Mouse (Mus musculus) forebrain, embryonic 11.5 days (tissue): ENCODE data around the gene Vangl2. TPM values are rescaled to one million over a fixed set of nuclear protein-coding genes. Genes with fewer than 3 reads are reported as not detected.

Source experiments
- ATAC-seq: fragments of 200-750 bp; cut with Nextera tagmentation; replicated peaks from 2 replicates; pipeline ENCODE4 v1.8.0; 2017; ENCODE audit warnings: moderate TSS enrichment; ENCODE audit not compliant: low FRiP score
- DNase-seq: peaks from one replicate; pipeline ENCODE4 v3.0.0-alpha.2; 2017; ENCODE audit warnings: low spot score
- H3K27ac ChIP-seq: fragments of 300-500 bp; sonication (generic); 2 replicates; pipeline ENCODE4 v1.5.1; 2014; ENCODE audit warnings: low read depth, low read length
- H3K27me3 ChIP-seq: fragments of 300-500 bp; sonication (generic); 2 replicates; pipeline ENCODE4 v1.6.1; 2014; ENCODE audit warnings: mild to moderate bottlenecking, low read length, mixed read lengths; ENCODE audit not compliant: control insufficient read depth, insufficient read depth
- H3K36me3 ChIP-seq: fragments of 300-500 bp; sonication (generic); 2 replicates; pipeline ENCODE4 v1.6.1; 2014; ENCODE audit warnings: mild to moderate bottlenecking, low read length, moderate library complexity, mixed read lengths; ENCODE audit not compliant: control insufficient read depth, insufficient read depth
- H3K4me1 ChIP-seq: fragments of 300-500 bp; sonication (generic); replicated peaks from 2 replicates; pipeline ENCODE4 v1.6.1; 2014; ENCODE audit warnings: low read length, mixed read lengths; ENCODE audit not compliant: control insufficient read depth, insufficient read depth
- H3K4me2 ChIP-seq: fragments of 300-500 bp; sonication (generic); 2 replicates; pipeline ENCODE4 v1.6.1; 2014; ENCODE audit warnings: low read depth, mild to moderate bottlenecking, low read length, moderate library complexity, mixed read lengths; ENCODE audit not compliant: severe bottlenecking
- H3K4me3 ChIP-seq: fragments of 300-500 bp; sonication (generic); 2 replicates; pipeline ENCODE4 v1.5.1; 2014; ENCODE audit warnings: low read depth, low read length
- H3K9ac ChIP-seq: fragments of 300-500 bp; sonication (generic); 2 replicates; pipeline ENCODE4 v1.6.1; 2014; ENCODE audit warnings: low read length
- H3K9me3 ChIP-seq: fragments of 300-500 bp; sonication (generic); 2 replicates; pipeline ENCODE4 v1.6.1; 2016; ENCODE audit warnings: low read length, mixed read lengths; ENCODE audit not compliant: control insufficient read depth
- WGBS: fragments of 180-500 bp; shearing (Covaris S2); extraction: QIAGEN DNeasy Blood & Tissue Kit; methylation state at CpG from one replicate; pipeline ENCODE4 v1.1.7; 2014; 5-methylcytosine and 5-hydroxymethylcytosine counted together
- polyA plus RNA-seq: library from polyadenylated mRNA; unstranded; fragments of >200 nt; fragmentation: Nextera tagmentation; extraction: Ambion mirVana; gene quantifications from 2 replicates; pipeline ENCODE4 v1.2.1, GENCODE M21; 2014

Gene Vangl2
- polyA plus RNA-seq, 1 experiment from 2014 or later = 47.0 TPM

- no peak overlapping the region for H3K4me2 ChIP-seq
- no peak overlapping the region for H3K27ac ChIP-seq
- no peak overlapping the region for H3K4me3 ChIP-seq
- DNase-seq (no peak), ATAC-seq (no peak)
- H3K9me3 ChIP-seq = no peaks in the 10 kb centered on the region
- no peaks in the 10 kb centered on the region for H3K36me3 ChIP-seq
- no peaks in the 10 kb centered on the region for H3K4me1 ChIP-seq
- 93% methylated on average over 2 of the region's 2 CpGs for WGBS
- H3K27me3 ChIP-seq = no peaks in the 10 kb centered on the region
- H3K9ac ChIP-seq = no peak overlapping the region
These were observed 70.8 kb downstream of the Vangl2 start for GRCm38 (mm10) chr1:171957411-171957810.

GRCm38 (mm10) chr1:171955071-171955470 lies 73.2 kb downstream of the Vangl2 start:
- ATAC-seq (no peak), DNase-seq (no peak)
- H3K36me3 ChIP-seq = no peaks in the 10 kb centered on the region
- WGBS = 77% methylated on average over 6 of the region's 6 CpGs
- no peaks in the 10 kb centered on the region for H3K9me3 ChIP-seq
- H3K27me3 ChIP-seq = no peaks in the 10 kb centered on the region
- H3K4me1 ChIP-seq = no peaks in the 10 kb centered on the region
- H3K4me2 ChIP-seq = no peak overlapping the region
- H3K27ac ChIP-seq = no peak overlapping the region
- no peak overlapping the region for H3K4me3 ChIP-seq
- H3K9ac ChIP-seq = no peak overlapping the region

Other genes with a start within 250 kb of the Vangl2 start
- 0.69 and 0.87 TPM in 2 replicates for gene Cd84, start 188.7 kb downstream of the Vangl2 start, polyA plus RNA-seq
- gene Gm10521, start 132.8 kb downstream of the Vangl2 start, polyA plus RNA-seq = not detected in 2 replicates
- 0.11 TPM in 1 of 2 replicates, not detected in the other for gene Slamf6, start 110.9 kb downstream of the Vangl2 start, polyA plus RNA-seq
- gene Nhlh1, start 29.1 kb upstream of the Vangl2 start, polyA plus RNA-seq = 6.0 and 7.6 TPM in 2 replicates
- 182 and 187 TPM in 2 replicates for gene Copa, start 54.1 kb upstream of the Vangl2 start, polyA plus RNA-seq
- 107 and 117 TPM in 2 replicates for gene Ncstn, start 54.4 kb upstream of the Vangl2 start, polyA plus RNA-seq
- gene Pex19, start 98.3 kb upstream of the Vangl2 start, polyA plus RNA-seq = 146 and 150 TPM in 2 replicates
- gene Dcaf8, start 119.6 kb upstream of the Vangl2 start, polyA plus RNA-seq = 116 and 118 TPM in 2 replicates
- gene Pea15a, start 178.4 kb upstream of the Vangl2 start, polyA plus RNA-seq = 371 and 409 TPM in 2 replicates
- gene Casq1, start 191.4 kb upstream of the Vangl2 start, polyA plus RNA-seq = 1.1 and 2.0 TPM in 2 replicates
- gene Atp1a4, start 230.0 kb upstream of the Vangl2 start, polyA plus RNA-seq = 0.08 TPM in 1 of 2 replicates, not detected in the other
- 104 and 122 TPM in 2 replicates for gene Igsf8, start 233.2 kb upstream of the Vangl2 start, polyA plus RNA-seq